Mouse (Mus musculus) hindbrain, embryonic 14.5 days (tissue): ENCODE results near the gene Pex11a. TPM values are rescaled to one million over a fixed set of nuclear protein-coding genes. Genes with fewer than 3 reads are reported as not detected.

Experiments used
- ATAC-seq: fragments of 200-750 bp; cut with Nextera tagmentation; 2 replicates; pipeline ENCODE4 v1.8.0; 2017; ENCODE audit warnings: moderate number of reproducible peaks, mild to moderate bottlenecking, moderate TSS enrichment, moderate library complexity; ENCODE audit not compliant: low FRiP score
- DNase-seq: peaks from one replicate; pipeline ENCODE4 v3.0.0-alpha.2; 2015; ENCODE audit warnings: low spot score
- H3K27ac ChIP-seq: fragments of 300-500 bp; sonication (generic); 2 replicates; pipeline ENCODE4 v1.5.1; 2014; ENCODE audit warnings: mild to moderate bottlenecking, moderate library complexity
- H3K27me3 ChIP-seq: fragments of 300-500 bp; sonication (generic); 2 replicates; pipeline ENCODE4 v1.6.1; 2014; ENCODE audit warnings: mild to moderate bottlenecking, low read length, mixed read lengths; ENCODE audit not compliant: control insufficient read depth, insufficient read depth
- H3K36me3 ChIP-seq: fragments of 300-500 bp; sonication (generic); replicated peaks from 2 replicates; pipeline ENCODE4 v1.6.1; 2014; ENCODE audit not compliant: control insufficient read depth, insufficient read depth
- H3K4me1 ChIP-seq: fragments of 300-500 bp; sonication (generic); replicated peaks from 2 replicates; pipeline ENCODE4 v1.6.1; 2014; ENCODE audit warnings: antibody characterized with exemption, low read length, mixed read lengths; ENCODE audit not compliant: control insufficient read depth, insufficient read depth
- H3K4me2 ChIP-seq: fragments of 300-500 bp; sonication (generic); replicated peaks from 2 replicates; pipeline ENCODE4 v1.6.1; 2014; ENCODE audit warnings: mild to moderate bottlenecking, moderate library complexity
- H3K4me3 ChIP-seq: fragments of 300-500 bp; sonication (generic); replicated peaks from 2 replicates; pipeline ENCODE4 v1.5.1; 2014; ENCODE audit warnings: mild to moderate bottlenecking, low read length
- H3K9ac ChIP-seq: fragments of 300-500 bp; sonication (generic); 2 replicates; pipeline ENCODE4 v1.6.1; 2014
- H3K9me3 ChIP-seq: fragments of 300-500 bp; sonication (generic); 2 replicates; pipeline ENCODE4 v1.6.1; 2016; ENCODE audit warnings: low read length; ENCODE audit not compliant: control insufficient read depth
- WGBS: fragments of 180-500 bp; shearing (Covaris S2); extraction: QIAGEN DNeasy Blood & Tissue Kit; methylation state at CpG from one replicate; pipeline ENCODE4 v1.1.7; 2014; 5-methylcytosine and 5-hydroxymethylcytosine counted together
- polyA plus RNA-seq: library from polyadenylated mRNA; unstranded; fragments of >200 nt; fragmentation: Nextera tagmentation; extraction: Ambion mirVana; gene quantifications from 2 replicates; pipeline ENCODE4 v1.2.1, GENCODE M21; 2014

Gene Pex11a
- polyA plus RNA-seq, 1 experiment from 2014 or later, result 14.3 TPM

GRCm38 (mm10) chr7:79728219-79728618 is 14.7 kb downstream of the Pex11a start:
- Histone ChIP-seq H3K27ac (no peak overlapping the region), H3K27me3 (peaks cover under 1% of the 10 kb centered on the region; the same call in 1 of the 2 replicates), H3K4me1 (no peaks in the 10 kb centered on the region), H3K9me3 (no peaks in the 10 kb centered on the region), H3K4me2 (no peak overlapping the region), H3K36me3 (no peaks in the 10 kb centered on the region), H3K4me3 (no peak overlapping the region), H3K9ac (no peak overlapping the region)
- no peak for ATAC-seq
- WGBS, result 32% methylated on average over 6 of the region's 6 CpGs
- peak; percentile 47 for DNase-seq

GRCm38 (mm10) chr7:79727091-79727490 is 15.8 kb downstream of the Pex11a start:
- no peaks in the 10 kb centered on the region for H3K4me1 ChIP-seq
- no peak overlapping the region for H3K27ac ChIP-seq
- 18% methylated on average over 2 of the region's 2 CpGs for WGBS
- ATAC-seq, result 0 out of 2 replicates have a peak, but pooled peaks have one; percentile 35
- no peak overlapping the region for H3K9ac ChIP-seq
- H3K9me3 ChIP-seq, result no peaks in the 10 kb centered on the region
- H3K27me3 ChIP-seq, result peaks cover 9% of the 10 kb centered on the region
- no peaks in the 10 kb centered on the region for H3K36me3 ChIP-seq
- H3K4me2 ChIP-seq, result no peak overlapping the region
- DNase-seq, result peak; percentile 45
- no peak overlapping the region for H3K4me3 ChIP-seq

GRCm38 (mm10) chr7:79721386-79721977 is 21.4 kb downstream of the Pex11a start:
- peak; percentile 84 for ATAC-seq
- no peaks in the 10 kb centered on the region for H3K36me3 ChIP-seq

GRCm38 (mm10) chr7:79715187-79715981 is 27.5 kb downstream of the Pex11a start, which contains the start of gene Kif7:
TSS of gene Kif7 (minus strand) at chr7:79715720.
- DNase-seq (peak; percentile 72), ATAC-seq (peak; percentile 83)
- H3K4me1 ChIP-seq, result peaks cover 13% of the 10 kb centered on the region; the same call in 1 of the 2 replicates
- no peaks in the 10 kb centered on the region for H3K36me3 ChIP-seq
- no peaks in the 10 kb centered on the region for H3K9me3 ChIP-seq
- H3K27ac ChIP-seq, result no peak within 1 kb of the TSS
- H3K9ac ChIP-seq, result peak within 1 kb of the TSS; percentile 58
- peak within 1 kb of the TSS; percentile 94 for H3K4me2 ChIP-seq
- peak within 1 kb of the TSS; percentile 62 for H3K4me3 ChIP-seq
- peaks cover 18% of the 10 kb centered on the region; the same call in 1 of the 2 replicates for H3K27me3 ChIP-seq
- under 1% methylated on average over 53 of the region's 55 CpGs for WGBS

More at GRCm38 (mm10) chr7:79721386-79721977, 21.4 kb downstream of the Pex11a start:
- peak overlapping the region; percentile 79 for H3K9ac ChIP-seq
- H3K27me3 ChIP-seq, result peaks cover 19% of the 10 kb centered on the region
- WGBS, result under 1% methylated on average over 45 of the region's 48 CpGs
- H3K4me3 ChIP-seq, result peak overlapping the region; percentile 52
- H3K9me3 ChIP-seq, result no peaks in the 10 kb centered on the region
- H3K4me1 ChIP-seq, result no peaks in the 10 kb centered on the region
- 0 out of 2 replicates have a peak overlapping the region, but pooled peaks have one; percentile 47 for H3K27ac ChIP-seq
- peak overlapping the region; percentile 88 for H3K4me2 ChIP-seq
- DNase-seq, result peak; percentile 69

GRCm38 (mm10) chr7:79710831-79711230 is 32.1 kb downstream of the Pex11a start:
- Histone ChIP-seq H3K4me1 (peaks cover 9% of the 10 kb centered on the region; the same call in 1 of the 2 replicates), H3K27me3 (0 out of 2 replicates have a peak, but pooled peaks cover 8% of the 10 kb centered on the region), H3K27ac (peak overlapping the region; percentile 57), H3K4me3 (peak overlapping the region; percentile 45), H3K4me2 (peak overlapping the region; percentile 69), H3K9ac (peak overlapping the region; percentile 62), H3K9me3 (no peaks in the 10 kb centered on the region), H3K36me3 (no peaks in the 10 kb centered on the region)
- DNase-seq (peak; percentile 28), ATAC-seq (no peak)
- 28% methylated on average over 15 of the region's 17 CpGs for WGBS

- ATAC-seq, result peak; percentile 90
Measured at GRCm38 (mm10) chr7:79710130-79710607, 32.8 kb downstream of the Pex11a start.

GRCm38 (mm10) chr7:79705210-79705609 is 37.7 kb downstream of the Pex11a start:
- WGBS, result 94% methylated on average over 5 of the region's 5 CpGs
- Histone ChIP-seq H3K36me3 (0 out of 2 replicates have a peak, but pooled peaks cover 12% of the 10 kb centered on the region), H3K4me2 (no peak overlapping the region), H3K27me3 (no peaks in the 10 kb centered on the region), H3K4me3 (no peak overlapping the region), H3K4me1 (no peaks in the 10 kb centered on the region), H3K9me3 (no peaks in the 10 kb centered on the region), H3K9ac (no peak overlapping the region), H3K27ac (no peak overlapping the region)
- DNase-seq (no peak), ATAC-seq (no peak)

More at GRCm38 (mm10) chr7:79710130-79710607, 32.8 kb downstream of the Pex11a start:
- Histone ChIP-seq H3K27ac (peak overlapping the region; percentile 57), H3K4me3 (peak overlapping the region; percentile 45), H3K27me3 (0 out of 2 replicates have a peak, but pooled peaks cover 4% of the 10 kb centered on the region), H3K4me1 (peaks cover 6% of the 10 kb centered on the region; the same call in 1 of the 2 replicates), H3K9me3 (no peaks in the 10 kb centered on the region), H3K9ac (peak overlapping the region; percentile 62), H3K4me2 (peak overlapping the region; percentile 69), H3K36me3 (no peaks in the 10 kb centered on the region)
- DNase-seq, result peak; percentile 85
- WGBS, result under 1% methylated on average over 46 of the region's 55 CpGs

GRCm38 (mm10) chr7:79702755-79703154 is 40.2 kb downstream of the Pex11a start:
- no peaks in the 10 kb centered on the region for H3K9me3 ChIP-seq
- H3K4me3 ChIP-seq, result no peak overlapping the region
- H3K4me2 ChIP-seq, result no peak overlapping the region
- no peaks in the 10 kb centered on the region for H3K4me1 ChIP-seq
- H3K27me3 ChIP-seq, result no peaks in the 10 kb centered on the region
- H3K9ac ChIP-seq, result no peak overlapping the region
- H3K36me3 ChIP-seq, result peaks cover 16% of the 10 kb centered on the region; the same call in 1 of the 2 replicates
- WGBS, result 84% methylated on average over 16 of the region's 16 CpGs
- DNase-seq (no peak), ATAC-seq (no peak)
- no peak overlapping the region for H3K27ac ChIP-seq

GRCm38 (mm10) chr7:79696495-79696894 is 46.4 kb downstream of the Pex11a start:
- H3K9me3 ChIP-seq, result no peaks in the 10 kb centered on the region

More at GRCm38 (mm10) chr7:79696495-79696894, 46.4 kb downstream of the Pex11a start:
- Histone ChIP-seq H3K4me1 (no peaks in the 10 kb centered on the region), H3K4me3 (no peak overlapping the region), H3K4me2 (no peak overlapping the region), H3K9ac (no peak overlapping the region), H3K36me3 (peaks cover 16% of the 10 kb centered on the region; the same call in 1 of the 2 replicates), H3K27ac (no peak overlapping the region), H3K27me3 (no peaks in the 10 kb centered on the region)
- ATAC-seq (no peak), DNase-seq (no peak)
- WGBS, result 88% methylated on average over 8 of the region's 8 CpGs
